Mouse (Mus musculus): ENCODE measurements around the gene Plcd1.

GRCm38 (mm10) chr9:119142066-119142465 lies 48.8 kb upstream of the Plcd1 start:
- no peak for TF ChIP-seq POLR2A (IDR thresholded peaks at IDR 0.05; ENCODE audit: insufficient read length, low read depth)
- no peak for TF ChIP-seq MYOG (IDR thresholded peaks at IDR 0.05; ENCODE audit: control insufficient read depth in 1 of 3, insufficient read depth in 1 of 3, insufficient read length in 2 of 3, low read depth in 2 of 3)
- TF ChIP-seq POLR2AphosphoS2 (IDR thresholded peaks at IDR 0.05; ENCODE audit: insufficient read length, low read depth) = no peak
- no peak for TF ChIP-seq CEBPB (IDR thresholded peaks at IDR 0.05; ENCODE audit: insufficient read depth, poor library complexity, severe bottlenecking)

Data from myocyte (in vitro differentiated cells).